Mouse (Mus musculus) hindbrain, postnatal 0 days (tissue): ENCODE measurements at regions not wholly inside any gene's neighbourhood (a gene's known extent, or its start where the extent isn't known, plus 50 kb on each side); places are given as distances from the start of the nearest gene placed in this dataset.
"Not testable (repeated sequence)": the region's sequence is repeated elsewhere in the genome, so short reads cannot be mapped to it uniquely, and the experiment has no call there.

ENCODE experiments used
- ATAC-seq: fragments of 200-750 bp; cut with Nextera tagmentation; 2 replicates; pipeline ENCODE4 v1.8.0; 2017; ENCODE audit warnings: mild to moderate bottlenecking, moderate TSS enrichment, moderate library complexity
- DNase-seq: peaks from one replicate; pipeline ENCODE4 v3.0.0-alpha.2; 2015; ENCODE audit warnings: low spot score
- H3K27ac ChIP-seq: fragments of 300-500 bp; sonication (generic); 2 replicates; pipeline ENCODE4 v1.5.1; 2014; ENCODE audit warnings: mild to moderate bottlenecking
- H3K27me3 ChIP-seq: fragments of 300-500 bp; sonication (generic); 2 replicates; pipeline ENCODE4 v1.6.1; 2014; ENCODE audit warnings: low read length, mixed read lengths; ENCODE audit not compliant: insufficient read depth
- H3K36me3 ChIP-seq: fragments of 300-500 bp; sonication (generic); 2 replicates; pipeline ENCODE4 v1.6.1; 2014; ENCODE audit warnings: low read length, mixed read lengths; ENCODE audit not compliant: insufficient read depth
- H3K4me1 ChIP-seq: fragments of 300-500 bp; sonication (generic); 2 replicates; pipeline ENCODE4 v1.6.1; 2014; ENCODE audit warnings: antibody characterized with exemption, low read length, mixed read lengths; ENCODE audit not compliant: insufficient read depth
- H3K4me2 ChIP-seq: fragments of 300-500 bp; sonication (generic); 2 replicates; pipeline ENCODE4 v1.6.1; 2014; ENCODE audit warnings: low read depth, mild to moderate bottlenecking, low read length, moderate library complexity, mixed read lengths
- H3K4me3 ChIP-seq: fragments of 300-500 bp; sonication (generic); 2 replicates; pipeline ENCODE4 v1.5.1; 2014; ENCODE audit warnings: low read length
- H3K9ac ChIP-seq: fragments of 300-500 bp; sonication (generic); replicated peaks from 2 replicates; pipeline ENCODE4 v1.6.1; 2014; ENCODE audit warnings: mild to moderate bottlenecking, low read length, moderate library complexity, mixed read lengths
- H3K9me3 ChIP-seq: fragments of 300-500 bp; sonication (generic); 2 replicates; pipeline ENCODE4 v1.6.1; 2016; ENCODE audit warnings: low read length, mixed read lengths
- CTCF ChIP-seq: IDR thresholded peaks from 2 replicates; pipeline ENCODE4 v1.5.1; 2016; ENCODE audit warnings: antibody characterized with exemption, control low read depth, low read depth
- WGBS: fragments of 180-500 bp; shearing (Covaris S2); extraction: QIAGEN DNeasy Blood & Tissue Kit; methylation state at CpG from one replicate; pipeline ENCODE4 v1.1.7; 2014; 5-methylcytosine and 5-hydroxymethylcytosine counted together

DNA sequence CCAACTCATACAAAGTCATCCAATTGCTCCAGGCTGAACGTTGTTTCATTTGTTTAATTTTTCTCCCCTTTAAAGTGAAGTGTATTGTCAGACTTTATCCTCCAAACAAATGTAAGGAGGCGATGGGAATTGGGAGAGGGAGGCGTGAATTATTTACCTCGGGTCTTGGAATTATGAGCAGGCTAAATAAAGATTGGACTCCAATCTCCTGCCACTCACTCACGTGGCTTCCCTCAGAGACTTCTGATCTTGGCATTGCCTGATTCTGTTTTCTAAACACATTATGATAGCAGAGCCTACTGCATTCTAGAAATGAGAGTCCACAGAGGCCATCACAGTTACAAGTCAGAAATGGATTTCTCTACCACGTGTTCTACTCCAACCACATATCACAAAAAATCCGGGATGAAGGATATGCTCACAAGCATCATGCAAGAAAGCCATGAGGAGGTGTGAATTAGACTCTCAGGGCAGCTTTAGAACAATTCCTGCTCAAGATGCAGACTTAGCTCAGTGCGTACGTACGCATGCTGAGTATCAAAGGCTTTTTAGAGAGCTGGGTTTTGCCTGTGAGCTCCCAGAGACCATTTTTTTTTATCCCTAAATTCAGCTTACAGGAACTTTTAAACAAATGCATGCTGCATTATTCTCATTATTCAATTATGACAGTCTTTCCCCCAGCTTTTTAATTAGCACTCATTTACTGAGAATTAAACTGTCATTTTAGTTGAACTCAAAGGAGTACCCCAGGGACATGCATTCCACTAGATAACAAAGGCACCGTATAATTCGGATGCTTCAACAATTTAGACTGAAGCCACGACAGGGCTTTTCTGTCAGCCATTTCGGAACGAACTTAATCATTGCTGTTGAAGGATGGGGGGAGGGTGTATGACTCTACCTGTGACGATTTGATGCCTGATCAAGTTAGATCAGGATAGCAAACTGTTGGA lies 269.2 kb upstream of the Ubash3b start:
- H3K9ac ChIP-seq: no peak overlapping the region
- no peaks in the 10 kb centered on the region for H3K9me3 ChIP-seq
- no peaks in the 10 kb centered on the region for H3K27me3 ChIP-seq
- no peak overlapping the region for H3K27ac ChIP-seq
- TF ChIP-seq CTCF: no peak
- no peak overlapping the region for H3K4me3 ChIP-seq
- no peak for ATAC-seq
- H3K4me1 ChIP-seq: 0 out of 2 replicates have a peak, but pooled peaks cover 4% of the 10 kb centered on the region
- no peak overlapping the region for H3K4me2 ChIP-seq
- H3K36me3 ChIP-seq: no peaks in the 10 kb centered on the region
- 30% methylated on average over 16 of the region's 16 CpGs for WGBS
- DNase-seq: peak; percentile 50

DNA sequence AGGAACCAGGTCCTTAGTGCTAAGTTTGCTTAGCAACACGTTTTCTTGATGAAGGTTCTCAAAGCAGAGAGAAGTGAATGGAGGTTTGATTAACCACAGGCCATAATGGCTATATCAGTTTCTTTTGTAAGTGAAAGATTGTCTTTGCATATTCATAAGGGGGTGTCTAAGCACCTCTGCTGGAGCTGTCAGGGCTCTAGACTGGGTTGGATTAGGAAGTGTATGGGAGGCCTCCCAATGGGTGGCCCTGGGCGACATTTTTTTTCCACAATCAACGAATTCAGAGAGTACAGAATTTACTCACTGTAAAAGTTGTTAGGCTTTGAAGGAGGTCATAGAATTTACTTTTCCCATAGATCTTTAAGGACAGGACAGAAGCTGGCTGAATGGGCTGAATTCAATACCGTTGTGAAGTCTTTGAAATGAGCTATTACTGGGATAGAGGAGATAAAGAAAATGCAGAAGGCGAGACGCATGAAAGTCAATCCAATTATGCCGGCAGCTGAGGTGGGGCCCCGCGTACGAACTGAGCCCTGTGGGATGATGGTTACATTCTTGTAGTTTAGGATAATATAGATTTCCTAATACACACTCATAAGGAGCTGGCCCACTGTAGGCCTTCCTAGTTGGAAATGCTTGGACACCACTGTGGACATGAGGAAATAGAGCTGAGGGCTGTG lies 268.4 kb upstream of the Ubash3b start:
- H3K4me3 ChIP-seq: no peak overlapping the region
- DNase-seq (no peak), ATAC-seq (no peak)
- H3K9me3 ChIP-seq: no peaks in the 10 kb centered on the region
- no peak overlapping the region; the same call in 1 of the 2 replicates for H3K27ac ChIP-seq
- TF ChIP-seq CTCF: no peak
- no peaks in the 10 kb centered on the region for H3K36me3 ChIP-seq
- H3K4me2 ChIP-seq: no peak overlapping the region
- WGBS: 23% methylated on average over 10 of the region's 10 CpGs
- no peaks in the 10 kb centered on the region for H3K27me3 ChIP-seq
- no peak overlapping the region for H3K9ac ChIP-seq
- 0 out of 2 replicates have a peak, but pooled peaks cover 4% of the 10 kb centered on the region for H3K4me1 ChIP-seq

DNA sequence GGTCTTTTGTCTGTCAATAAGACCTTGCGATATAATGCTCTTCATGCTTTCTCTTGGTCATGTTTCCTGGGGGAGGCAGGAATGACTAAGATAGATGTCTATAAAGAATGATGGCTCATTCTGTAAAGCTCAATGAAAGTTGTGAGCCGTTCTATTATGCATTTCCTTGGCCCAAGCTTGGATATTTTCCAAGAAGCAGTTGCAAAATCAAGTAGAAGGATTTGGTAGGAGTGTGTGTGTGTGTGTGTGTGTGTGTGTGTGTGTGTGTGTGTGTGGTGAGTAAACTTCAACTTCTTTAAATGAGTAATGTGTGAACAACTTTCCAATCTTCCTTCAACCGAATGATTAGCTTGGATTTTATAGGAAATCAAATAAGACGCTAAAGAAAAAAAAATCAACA lies 267.7 kb upstream of the Ubash3b start:
- TF ChIP-seq CTCF: no peak
- Histone ChIP-seq H3K4me3 (no peak overlapping the region), H3K9ac (no peak overlapping the region), H3K36me3 (no peaks in the 10 kb centered on the region), H3K4me1 (0 out of 2 replicates have a peak, but pooled peaks cover 4% of the 10 kb centered on the region), H3K9me3 (no peaks in the 10 kb centered on the region), H3K4me2 (no peak overlapping the region), H3K27ac (no peak overlapping the region), H3K27me3 (no peaks in the 10 kb centered on the region)
- no peak for ATAC-seq
- 38% methylated on average over 4 of the region's 4 CpGs for WGBS
- no peak for DNase-seq

DNA sequence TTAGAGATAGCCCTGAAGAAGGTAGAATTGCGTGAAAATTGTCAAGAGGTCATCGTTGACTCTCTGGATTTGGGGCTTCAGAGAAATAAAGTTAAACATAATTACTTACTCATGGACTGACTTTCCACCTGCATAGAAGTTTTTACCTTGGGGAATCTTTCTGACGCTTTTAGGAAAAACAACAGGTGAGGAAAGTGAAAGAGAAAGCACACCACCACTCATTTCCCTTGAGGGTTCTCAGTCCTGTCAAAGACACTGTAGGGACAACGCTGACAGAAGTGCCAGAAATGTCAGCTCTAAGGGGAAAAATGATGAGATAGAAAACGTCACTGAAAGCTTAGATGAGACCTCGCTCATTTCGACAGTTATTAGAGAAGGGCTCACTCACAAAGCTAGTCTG lies 265.2 kb upstream of the Ubash3b start:
- Histone ChIP-seq H3K4me3 (no peak overlapping the region), H3K4me1 (0 out of 2 replicates have a peak, but pooled peaks cover 4% of the 10 kb centered on the region), H3K27me3 (no peaks in the 10 kb centered on the region), H3K9me3 (no peaks in the 10 kb centered on the region), H3K4me2 (no peak overlapping the region), H3K9ac (no peak overlapping the region), H3K27ac (no peak overlapping the region), H3K36me3 (no peaks in the 10 kb centered on the region)
- ATAC-seq (no peak), DNase-seq (no peak)
- no peak for TF ChIP-seq CTCF
- 89% methylated on average over 7 of the region's 7 CpGs for WGBS

DNA sequence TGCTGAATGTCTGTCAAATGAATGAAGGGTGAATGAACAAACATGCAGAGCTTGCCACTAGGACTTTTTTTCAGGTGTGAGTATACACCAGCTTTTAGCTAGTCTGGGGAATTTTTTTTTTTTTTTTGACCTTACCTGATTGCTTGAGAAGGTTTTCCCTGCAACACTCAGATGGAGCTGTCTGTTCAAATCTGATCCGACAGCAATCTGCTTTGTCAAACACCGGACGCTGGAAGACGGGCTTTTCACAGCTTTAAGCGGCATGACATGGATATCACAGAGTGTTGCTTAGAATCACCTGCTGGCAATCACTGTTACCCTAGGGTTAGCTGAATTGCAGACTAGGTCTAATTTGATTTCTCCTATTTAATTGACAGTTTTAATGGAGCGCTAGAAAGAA lies 263.7 kb upstream of the Ubash3b start:
- DNase-seq: peak; percentile 47
- no peak overlapping the region; the same call in 1 of the 2 replicates for H3K27ac ChIP-seq
- no peak for TF ChIP-seq CTCF
- H3K36me3 ChIP-seq: no peaks in the 10 kb centered on the region
- H3K9ac ChIP-seq: no peak overlapping the region
- H3K9me3 ChIP-seq: no peaks in the 10 kb centered on the region
- no peak overlapping the region for H3K4me3 ChIP-seq
- no peak for ATAC-seq
- H3K27me3 ChIP-seq: no peaks in the 10 kb centered on the region
- WGBS: 59% methylated on average over 6 of the region's 6 CpGs
- no peak overlapping the region for H3K4me2 ChIP-seq
- 0 out of 2 replicates have a peak, but pooled peaks cover 3% of the 10 kb centered on the region for H3K4me1 ChIP-seq

DNA sequence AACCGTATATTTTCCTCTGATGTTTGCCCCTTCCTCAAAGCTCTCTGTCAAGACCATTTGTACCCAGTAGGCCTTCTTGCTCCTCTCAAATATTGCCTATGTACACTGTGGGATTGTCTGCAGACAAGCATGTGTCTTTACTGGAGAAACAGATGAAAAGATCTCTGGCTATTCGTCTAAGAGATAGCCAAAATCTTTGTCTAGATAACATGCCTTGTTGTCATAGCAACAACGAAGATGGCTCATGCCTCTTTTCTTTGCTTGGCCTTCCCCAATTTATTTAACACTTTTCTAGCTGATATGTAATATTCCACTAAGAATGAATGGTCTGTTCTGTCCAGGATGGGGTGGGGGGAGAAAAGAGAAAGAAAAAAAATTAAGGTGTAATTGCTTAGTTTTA lies 252.3 kb upstream of the Ubash3b start:
- H3K27me3 ChIP-seq: no peaks in the 10 kb centered on the region
- no peaks in the 10 kb centered on the region for H3K36me3 ChIP-seq
- 49% methylated on average over 3 of the region's 3 CpGs for WGBS
- peak overlapping the region; percentile 36; the same call in 1 of the 2 replicates for H3K27ac ChIP-seq
- ATAC-seq (no peak), DNase-seq (peak; percentile 56)
- TF ChIP-seq CTCF: no peak
- no peak overlapping the region for H3K9ac ChIP-seq
- no peak overlapping the region for H3K4me3 ChIP-seq
- H3K4me2 ChIP-seq: no peak overlapping the region
- peaks cover 5% of the 10 kb centered on the region; the same call in 1 of the 2 replicates for H3K4me1 ChIP-seq
- H3K9me3 ChIP-seq: no peaks in the 10 kb centered on the region

DNA sequence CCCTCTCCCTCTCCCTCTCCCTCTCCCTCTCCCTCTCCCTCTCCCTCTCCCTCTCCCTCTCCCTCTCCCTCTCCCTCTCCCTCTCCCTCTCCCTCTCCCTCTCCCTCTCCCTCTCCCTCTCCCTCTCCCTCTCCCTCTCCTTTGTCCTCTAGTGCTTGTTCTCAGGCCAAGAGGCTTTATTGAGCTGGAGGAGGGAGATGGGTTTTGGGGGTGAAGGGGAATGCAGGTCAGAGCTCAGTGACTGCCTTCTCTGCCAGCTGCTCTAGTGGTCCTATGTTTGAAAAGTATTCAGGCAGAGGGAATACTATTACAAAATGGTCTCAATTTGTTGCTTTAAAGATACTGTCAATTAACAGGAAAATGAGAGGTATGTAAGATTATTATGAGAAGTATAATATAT lies 251.6 kb upstream of the Ubash3b start:
- H3K27me3 ChIP-seq, H3K36me3 ChIP-seq, DNase-seq, H3K9me3 ChIP-seq, H3K4me1 ChIP-seq, H3K27ac ChIP-seq, H3K4me3 ChIP-seq, H3K4me2 ChIP-seq, ATAC-seq, H3K9ac ChIP-seq: not testable (repeated sequence)
